Mouse (Mus musculus) hindbrain, embryonic 15.5 days (tissue): ENCODE measurements around the gene Padi2. TPM values are rescaled to one million over a fixed set of nuclear protein-coding genes. Genes with fewer than 3 reads are reported as not detected.

ENCODE experiments used
- ATAC-seq: fragments of 200-750 bp; cut with Nextera tagmentation; 2 replicates; pipeline ENCODE4 v1.8.0; 2017; ENCODE audit warnings: low read depth, moderate number of reproducible peaks, moderate TSS enrichment; ENCODE audit not compliant: low FRiP score
- H3K27ac ChIP-seq: fragments of 300-500 bp; sonication (generic); replicated peaks from 2 replicates; pipeline ENCODE4 v1.5.1; 2015; ENCODE audit warnings: mild to moderate bottlenecking, inconsistent platforms
- H3K27me3 ChIP-seq: fragments of 300-500 bp; sonication (generic); 2 replicates; pipeline ENCODE4 v1.6.1; 2015; ENCODE audit warnings: control low read depth, inconsistent platforms
- H3K36me3 ChIP-seq: fragments of 300-500 bp; sonication (generic); 2 replicates; pipeline ENCODE4 v1.6.1; 2015; ENCODE audit warnings: control low read depth, inconsistent platforms
- H3K4me1 ChIP-seq: fragments of 300-500 bp; sonication (generic); replicated peaks from 2 replicates; pipeline ENCODE4 v1.6.1; 2015; ENCODE audit warnings: control low read depth, inconsistent platforms
- H3K4me2 ChIP-seq: fragments of 300-500 bp; sonication (generic); 2 replicates; pipeline ENCODE4 v1.6.1; 2015; ENCODE audit warnings: moderate library complexity, mild to moderate bottlenecking, inconsistent platforms
- H3K4me3 ChIP-seq: fragments of 300-500 bp; sonication (generic); 2 replicates; pipeline ENCODE4 v1.5.1; 2015; ENCODE audit warnings: mild to moderate bottlenecking, inconsistent platforms
- H3K9ac ChIP-seq: fragments of 300-500 bp; sonication (generic); 2 replicates; pipeline ENCODE4 v1.6.1; 2015; ENCODE audit warnings: inconsistent platforms
- H3K9me3 ChIP-seq: fragments of 300-500 bp; sonication (generic); 2 replicates; pipeline ENCODE4 v1.6.1; 2016; ENCODE audit warnings: control low read depth, inconsistent platforms
- WGBS: fragments of 180-500 bp; shearing (Covaris S2); methylation state at CpG from one replicate; pipeline ENCODE4 v1.1.7; 2015; 5-methylcytosine and 5-hydroxymethylcytosine counted together
- polyA plus RNA-seq: library from polyadenylated mRNA; unstranded; fragments of >200 nt; fragmentation: Nextera tagmentation; extraction: Ambion mirVana; gene quantifications from 2 replicates; pipeline ENCODE4 v1.2.1, GENCODE M21; 2015

Padi2 gene
- polyA plus RNA-seq, 1 experiment from 2014 or later, result 1.2 TPM

- Histone ChIP-seq H3K9ac (peak within 1 kb of the TSS; percentile 98), H3K4me1 (peaks cover 40% of the 10 kb centered on the region)
- WGBS, result under 1% methylated on average over 53 of the region's 58 CpGs
Measured at GRCm38 (mm10) chr4:140986711-140987395, 80.7 kb downstream of the Padi2 start, which contains the start of gene Atp13a2. Gene Atp13a2, plus strand, starts transcription at chr4:140986873.

GRCm38 (mm10) chr4:140987476-140987875, 81.3 kb downstream of the Padi2 start:
- peak overlapping the region; percentile 85 for H3K27ac ChIP-seq

More at GRCm38 (mm10) chr4:140986711-140987395, 80.7 kb downstream of the Padi2 start, which contains the start of gene Atp13a2:
- ATAC-seq, result peak; percentile 91
- Histone ChIP-seq H3K27ac (peak within 1 kb of the TSS; percentile 85), H3K36me3 (no peaks in the 10 kb centered on the region), H3K4me2 (peak within 1 kb of the TSS; percentile 79), H3K9me3 (no peaks in the 10 kb centered on the region), H3K4me3 (peak within 1 kb of the TSS; percentile 89), H3K27me3 (no peaks in the 10 kb centered on the region)

GRCm38 (mm10) chr4:140988706-140989290, 82.7 kb downstream of the Padi2 start:
- peak overlapping the region; percentile 79 for H3K4me2 ChIP-seq
- H3K9me3 ChIP-seq, result no peaks in the 10 kb centered on the region
- peak overlapping the region; percentile 89; the same call in 1 of the 2 replicates for H3K4me3 ChIP-seq
- no peaks in the 10 kb centered on the region for H3K27me3 ChIP-seq
- no peak for ATAC-seq
- WGBS, result 55% methylated on average over 7 of the region's 7 CpGs
- H3K27ac ChIP-seq, result no peak overlapping the region
- no peak overlapping the region for H3K9ac ChIP-seq
- H3K36me3 ChIP-seq, result peaks cover 12% of the 10 kb centered on the region
- peaks cover 34% of the 10 kb centered on the region for H3K4me1 ChIP-seq

More at GRCm38 (mm10) chr4:140987476-140987875, 81.3 kb downstream of the Padi2 start:
- Histone ChIP-seq H3K9ac (peak overlapping the region; percentile 98), H3K9me3 (no peaks in the 10 kb centered on the region), H3K4me2 (peak overlapping the region; percentile 79), H3K36me3 (no peaks in the 10 kb centered on the region), H3K4me3 (peak overlapping the region; percentile 89), H3K4me1 (peaks cover 40% of the 10 kb centered on the region), H3K27me3 (no peaks in the 10 kb centered on the region)
- ATAC-seq, result peak; percentile 13; the same call in 1 of the 2 replicates
- WGBS, result 26% methylated on average over 7 of the region's 7 CpGs

- ATAC-seq, result no peak
- H3K9ac ChIP-seq, result no peak overlapping the region
- H3K36me3 ChIP-seq, result peaks cover 18% of the 10 kb centered on the region
- peak overlapping the region; percentile 79; the same call in 1 of the 2 replicates for H3K4me2 ChIP-seq
- H3K27me3 ChIP-seq, result no peaks in the 10 kb centered on the region
- no peak overlapping the region for H3K4me3 ChIP-seq
- WGBS, result 77% methylated on average over 14 of the region's 14 CpGs
- no peaks in the 10 kb centered on the region for H3K9me3 ChIP-seq
- no peak overlapping the region for H3K27ac ChIP-seq
- peaks cover 34% of the 10 kb centered on the region for H3K4me1 ChIP-seq
Measured at GRCm38 (mm10) chr4:140989447-140989846, 83.3 kb downstream of the Padi2 start.

- WGBS, result 73% methylated on average over 20 of the region's 20 CpGs
- no peak overlapping the region for H3K9ac ChIP-seq
- H3K4me2 ChIP-seq, result no peak overlapping the region
- H3K27me3 ChIP-seq, result no peaks in the 10 kb centered on the region
- no peak for ATAC-seq
- peaks cover 44% of the 10 kb centered on the region for H3K36me3 ChIP-seq
- H3K4me1 ChIP-seq, result peaks cover 27% of the 10 kb centered on the region
- no peaks in the 10 kb centered on the region for H3K9me3 ChIP-seq
- no peak overlapping the region for H3K4me3 ChIP-seq
- H3K27ac ChIP-seq, result no peak overlapping the region
Measured at GRCm38 (mm10) chr4:140992215-140992614, 86.1 kb downstream of the Padi2 start.

- Histone ChIP-seq H3K36me3 (peaks cover 58% of the 10 kb centered on the region), H3K27ac (no peak overlapping the region), H3K4me1 (peaks cover 12% of the 10 kb centered on the region), H3K4me3 (no peak overlapping the region), H3K4me2 (no peak overlapping the region), H3K9ac (no peak overlapping the region), H3K27me3 (no peaks in the 10 kb centered on the region), H3K9me3 (no peaks in the 10 kb centered on the region)
- no peak for ATAC-seq
- WGBS, result 86% methylated on average over 8 of the region's 8 CpGs
Measured at GRCm38 (mm10) chr4:140993846-140994245, 87.7 kb downstream of the Padi2 start.

- Histone ChIP-seq H3K4me1 (no peaks in the 10 kb centered on the region), H3K27ac (no peak overlapping the region), H3K36me3 (peaks cover 77% of the 10 kb centered on the region), H3K9me3 (no peaks in the 10 kb centered on the region), H3K27me3 (no peaks in the 10 kb centered on the region), H3K4me3 (no peak overlapping the region), H3K9ac (no peak overlapping the region), H3K4me2 (no peak overlapping the region)
- ATAC-seq, result no peak
- WGBS, result 91% methylated on average over 8 of the region's 8 CpGs
Measured at GRCm38 (mm10) chr4:140995811-140996210, 89.7 kb downstream of the Padi2 start.

GRCm38 (mm10) chr4:140996812-140997211, 90.7 kb downstream of the Padi2 start:
- ATAC-seq, result no peak
- Histone ChIP-seq H3K36me3 (peaks cover 85% of the 10 kb centered on the region), H3K9me3 (no peaks in the 10 kb centered on the region), H3K27me3 (no peaks in the 10 kb centered on the region), H3K27ac (no peak overlapping the region), H3K4me1 (no peaks in the 10 kb centered on the region), H3K4me2 (no peak overlapping the region), H3K4me3 (no peak overlapping the region), H3K9ac (no peak overlapping the region)
- 97% methylated on average over 9 of the region's 9 CpGs for WGBS

Other genes starting within 250 kb of the Padi2 start
- 26.2 and 28.2 TPM in 2 replicates for gene Arhgef10l, start 240.3 kb upstream of the Padi2 start, polyA plus RNA-seq
- gene Rcc2, start 205.8 kb upstream of the Padi2 start, polyA plus RNA-seq, result 25.0 and 28.8 TPM in 2 replicates
- gene Padi6, start 163.7 kb upstream of the Padi2 start, polyA plus RNA-seq, result not detected in 2 replicates
- 0.09 TPM in 2 replicates for gene Padi4, start 132.1 kb upstream of the Padi2 start, polyA plus RNA-seq
- not detected in 2 replicates for gene Padi3, start 95.7 kb upstream of the Padi2 start, polyA plus RNA-seq
- gene Padi1, start 60.6 kb upstream of the Padi2 start, polyA plus RNA-seq, result 0.06 TPM in 1 of 2 replicates, not detected in the other
- 480 TPM in 2 replicates for gene Sdhb, start 54.9 kb downstream of the Padi2 start, polyA plus RNA-seq
- 181 and 193 TPM in 2 replicates for gene Atp13a2, start 80.5 kb downstream of the Padi2 start, polyA plus RNA-seq
- gene Mfap2, start 104.1 kb downstream of the Padi2 start, polyA plus RNA-seq, result 161 and 173 TPM in 2 replicates
- 6.2 and 7.7 TPM in 2 replicates for gene Crocc, start 154.2 kb downstream of the Padi2 start, polyA plus RNA-seq
- gene Necap2, start 172.0 kb downstream of the Padi2 start, polyA plus RNA-seq, result 50.6 and 56.2 TPM in 2 replicates
- 0.43 and 0.71 TPM in 2 replicates for gene Spata21, start 182.0 kb downstream of the Padi2 start, polyA plus RNA-seq
- 24.9 TPM in 2 replicates for gene Szrd1, start 233.4 kb downstream of the Padi2 start, polyA plus RNA-seq
- gene Fbxo42, start 241.6 kb downstream of the Padi2 start, polyA plus RNA-seq, result 23.7 and 25.2 TPM in 2 replicates